Mouse (Mus musculus) kidney, embryonic 14.5 days (tissue): ENCODE results near the gene Tmem52. TPM values are rescaled to one million over a fixed set of nuclear protein-coding genes. Genes with fewer than 3 reads are reported as not detected.

ENCODE experiments used
- ATAC-seq: fragments of 200-750 bp; cut with Nextera tagmentation; 2 replicates; pipeline ENCODE4 v1.8.0; 2017; ENCODE audit warnings: moderate number of reproducible peaks, mild to moderate bottlenecking, moderate TSS enrichment, moderate library complexity; ENCODE audit not compliant: low FRiP score, low TSS enrichment
- H3K27ac ChIP-seq: fragments of 300-500 bp; sonication (generic); 2 replicates; pipeline ENCODE4 v1.5.1; 2014; ENCODE audit warnings: low read depth, mild to moderate bottlenecking, low read length, moderate library complexity, mixed read lengths
- H3K27me3 ChIP-seq: fragments of 300-500 bp; sonication (generic); 2 replicates; pipeline ENCODE4 v1.6.1; 2014; ENCODE audit warnings: mild to moderate bottlenecking, low read length; ENCODE audit not compliant: control insufficient read depth, insufficient read depth
- H3K36me3 ChIP-seq: fragments of 300-500 bp; sonication (generic); 2 replicates; pipeline ENCODE4 v1.6.1; 2014; ENCODE audit warnings: low read length, mixed read lengths; ENCODE audit not compliant: control insufficient read depth, insufficient read depth
- H3K4me1 ChIP-seq: fragments of 300-500 bp; sonication (generic); 2 replicates; pipeline ENCODE4 v1.6.1; 2014; ENCODE audit warnings: low read length, mixed read lengths; ENCODE audit not compliant: control insufficient read depth, insufficient read depth
- H3K4me2 ChIP-seq: fragments of 300-500 bp; sonication (generic); replicated peaks from 2 replicates; pipeline ENCODE4 v1.6.1; 2014; ENCODE audit warnings: low read depth, mild to moderate bottlenecking, low read length
- H3K4me3 ChIP-seq: fragments of 300-500 bp; sonication (generic); 2 replicates; pipeline ENCODE4 v1.5.1; 2014; ENCODE audit warnings: mild to moderate bottlenecking, low read length
- H3K9ac ChIP-seq: fragments of 300-500 bp; sonication (generic); 2 replicates; pipeline ENCODE4 v1.6.1; 2014; ENCODE audit warnings: low read depth, mild to moderate bottlenecking, low read length, moderate library complexity
- H3K9me3 ChIP-seq: fragments of 300-500 bp; sonication (generic); 2 replicates; pipeline ENCODE4 v1.6.1; 2016; ENCODE audit warnings: low read length; ENCODE audit not compliant: control insufficient read depth
- WGBS: fragments of 180-500 bp; shearing (Covaris S2); extraction: QIAGEN DNeasy Blood & Tissue Kit; methylation state at CpG from one replicate; pipeline ENCODE4 v1.1.7; 2014; 5-methylcytosine and 5-hydroxymethylcytosine counted together
- polyA plus RNA-seq: library from polyadenylated mRNA; unstranded; fragments of >200 nt; fragmentation: Nextera tagmentation; extraction: Ambion mirVana; gene quantifications from 2 replicates; pipeline ENCODE4 v1.2.1, GENCODE M21; 2014

Gene Tmem52
- polyA plus RNA-seq, 1 experiment from 2014 or later, result 0.57 TPM

GRCm38 (mm10) chr4:155442808-155443207 is 26.1 kb upstream of the Tmem52 start:
- ATAC-seq, result no peak
- no peaks in the 10 kb centered on the region for H3K27me3 ChIP-seq
- no peaks in the 10 kb centered on the region for H3K4me1 ChIP-seq
- no peaks in the 10 kb centered on the region for H3K9me3 ChIP-seq
- H3K36me3 ChIP-seq, result no peaks in the 10 kb centered on the region
- no peak overlapping the region for H3K9ac ChIP-seq
- H3K4me2 ChIP-seq, result no peak overlapping the region
- H3K27ac ChIP-seq, result no peak overlapping the region
- H3K4me3 ChIP-seq, result no peak overlapping the region
- WGBS, result 75% methylated on average over 3 of the region's 3 CpGs

GRCm38 (mm10) chr4:155451597-155451996 is 17.3 kb upstream of the Tmem52 start:
- Histone ChIP-seq H3K4me2 (no peak overlapping the region), H3K4me3 (no peak overlapping the region), H3K27me3 (no peaks in the 10 kb centered on the region), H3K4me1 (no peaks in the 10 kb centered on the region), H3K27ac (no peak overlapping the region), H3K9me3 (no peaks in the 10 kb centered on the region), H3K9ac (no peak overlapping the region), H3K36me3 (no peaks in the 10 kb centered on the region)
- ATAC-seq, result 0 out of 2 replicates have a peak, but pooled peaks have one; percentile 55
- 30% methylated on average over 10 of the region's 10 CpGs for WGBS

GRCm38 (mm10) chr4:155458575-155458974 is 10.3 kb upstream of the Tmem52 start:
- Histone ChIP-seq H3K4me2 (no peak overlapping the region), H3K4me1 (peaks cover 3% of the 10 kb centered on the region; the same call in 1 of the 2 replicates)
- WGBS, result 85% methylated on average over 5 of the region's 5 CpGs

GRCm38 (mm10) chr4:155463050-155463449 is 5.9 kb upstream of the Tmem52 start:
- H3K4me2 ChIP-seq, result no peak overlapping the region
- no peak overlapping the region for H3K4me3 ChIP-seq
- H3K9me3 ChIP-seq, result no peaks in the 10 kb centered on the region
- no peak overlapping the region for H3K27ac ChIP-seq
- H3K27me3 ChIP-seq, result no peaks in the 10 kb centered on the region
- ATAC-seq, result 0 out of 2 replicates have a peak, but pooled peaks have one; percentile 11
- H3K36me3 ChIP-seq, result no peaks in the 10 kb centered on the region
- peaks cover 3% of the 10 kb centered on the region; the same call in 1 of the 2 replicates for H3K4me1 ChIP-seq
- 68% methylated on average over 13 of the region's 13 CpGs for WGBS
- H3K9ac ChIP-seq, result no peak overlapping the region

More at GRCm38 (mm10) chr4:155458575-155458974, 10.3 kb upstream of the Tmem52 start:
- no peak overlapping the region for H3K4me3 ChIP-seq
- H3K9me3 ChIP-seq, result no peaks in the 10 kb centered on the region
- H3K27me3 ChIP-seq, result no peaks in the 10 kb centered on the region
- no peak overlapping the region for H3K27ac ChIP-seq
- ATAC-seq, result no peak
- no peaks in the 10 kb centered on the region for H3K36me3 ChIP-seq
- H3K9ac ChIP-seq, result no peak overlapping the region

- Histone ChIP-seq H3K4me3 (no peak overlapping the region), H3K4me2 (no peak overlapping the region), H3K9me3 (no peaks in the 10 kb centered on the region), H3K27me3 (no peaks in the 10 kb centered on the region), H3K9ac (no peak overlapping the region), H3K4me1 (peaks cover 3% of the 10 kb centered on the region; the same call in 1 of the 2 replicates), H3K27ac (no peak overlapping the region), H3K36me3 (no peaks in the 10 kb centered on the region)
- ATAC-seq, result no peak
- WGBS, result 87% methylated on average over 6 of the region's 6 CpGs
These were observed 5.3 kb upstream of the Tmem52 start for GRCm38 (mm10) chr4:155463611-155464010.

- no peaks in the 10 kb centered on the region for H3K27me3 ChIP-seq
- H3K27ac ChIP-seq, result no peak overlapping the region
- 83% methylated on average over 4 of the region's 4 CpGs for WGBS
- H3K4me2 ChIP-seq, result no peak overlapping the region
- H3K36me3 ChIP-seq, result no peaks in the 10 kb centered on the region
- no peak overlapping the region for H3K4me3 ChIP-seq
- peaks cover 3% of the 10 kb centered on the region; the same call in 1 of the 2 replicates for H3K4me1 ChIP-seq
- no peak overlapping the region for H3K9ac ChIP-seq
- H3K9me3 ChIP-seq, result no peaks in the 10 kb centered on the region
- no peak for ATAC-seq
These were observed 4.9 kb upstream of the Tmem52 start for GRCm38 (mm10) chr4:155464061-155464460.

GRCm38 (mm10) chr4:155465607-155466006 is 3.3 kb upstream of the Tmem52 start:
- H3K9me3 ChIP-seq, result no peaks in the 10 kb centered on the region
- ATAC-seq, result no peak
- H3K9ac ChIP-seq, result no peak overlapping the region
- H3K4me3 ChIP-seq, result no peak overlapping the region
- no peaks in the 10 kb centered on the region; the same call in 1 of the 2 replicates for H3K4me1 ChIP-seq
- no peaks in the 10 kb centered on the region for H3K27me3 ChIP-seq
- WGBS, result 80% methylated on average over 6 of the region's 6 CpGs
- no peak overlapping the region for H3K4me2 ChIP-seq
- H3K27ac ChIP-seq, result no peak overlapping the region
- no peaks in the 10 kb centered on the region for H3K36me3 ChIP-seq

- Histone ChIP-seq H3K27ac (no peak overlapping the region), H3K4me2 (no peak overlapping the region), H3K27me3 (no peaks in the 10 kb centered on the region), H3K9me3 (no peaks in the 10 kb centered on the region), H3K4me3 (no peak overlapping the region), H3K9ac (no peak overlapping the region), H3K36me3 (no peaks in the 10 kb centered on the region), H3K4me1 (no peaks in the 10 kb centered on the region)
- WGBS, result 80% methylated on average over 5 of the region's 5 CpGs
- no peak for ATAC-seq
These were observed 2.8 kb upstream of the Tmem52 start for GRCm38 (mm10) chr4:155466080-155466479.

GRCm38 (mm10) chr4:155467237-155468010 is 1.5 kb upstream of the Tmem52 start:
- Histone ChIP-seq H3K4me1 (no peaks in the 10 kb centered on the region), H3K9me3 (no peaks in the 10 kb centered on the region), H3K27me3 (no peaks in the 10 kb centered on the region), H3K4me2 (no peak overlapping the region), H3K4me3 (no peak overlapping the region), H3K36me3 (no peaks in the 10 kb centered on the region), H3K27ac (no peak overlapping the region), H3K9ac (no peak overlapping the region)
- WGBS, result 80% methylated on average over 13 of the region's 13 CpGs
- ATAC-seq, result no peak
